Mouse (Mus musculus): ENCODE measurements at regions not wholly inside any gene's neighbourhood (a gene's known extent, or its start where the extent isn't known, plus 50 kb on each side); places are given as distances from the start of the nearest gene placed in this dataset.

DNA sequence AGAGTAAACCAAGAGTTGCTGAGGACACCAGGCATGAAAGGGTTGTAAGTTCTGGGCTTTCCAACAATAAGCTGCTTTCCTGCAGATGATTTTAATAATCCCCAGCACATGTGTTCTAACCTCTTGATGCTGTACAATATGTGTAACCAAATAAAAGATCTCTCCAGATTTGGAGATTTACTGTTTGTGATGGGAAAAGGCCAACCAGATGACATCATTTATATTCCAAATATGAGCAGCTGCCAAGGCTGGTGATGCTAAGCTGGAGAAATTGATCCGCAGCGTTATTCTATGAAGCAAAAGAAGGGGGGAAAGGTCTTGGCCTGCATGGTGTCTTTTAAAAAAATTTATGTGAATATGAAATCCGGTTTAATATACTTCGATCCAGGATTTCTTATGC lies 160.1 kb upstream of the Gm12728 start:
- H3K79me2 ChIP-seq (ENCODE audit: control insufficient read depth, insufficient read depth, low read length, poor library complexity) = no peaks in the 10 kb centered on the region
- no peak for DNase-seq (ENCODE audit: low read depth, low spot score)
- no peak overlapping the region for H3K27ac ChIP-seq (ENCODE audit: control insufficient read depth, low read depth, low read length)
- no peak overlapping the region for H3K9ac ChIP-seq (ENCODE audit: control insufficient read depth, low read depth, low read length, poor library complexity, severe bottlenecking)
- H3K27me3 ChIP-seq (ENCODE audit: control insufficient read depth in 1 of 2, insufficient read depth in 2 of 2, low read length in 2 of 2) = no peaks in the 10 kb centered on the region
- TF ChIP-seq SMC3 (IDR thresholded peaks at IDR 0.05; ENCODE audit: low read depth, low read length) = no peak
- no peak for TF ChIP-seq HCFC1 (IDR thresholded peaks at IDR 0.05; ENCODE audit: low read depth, low read length)
- TF ChIP-seq RAD21 (IDR thresholded peaks at IDR 0.05; ENCODE audit: low read depth, low read length) = no peak
- TF ChIP-seq TBP (IDR thresholded peaks at IDR 0.05; ENCODE audit: low read depth, low read length) = no peak
- no peak for TF ChIP-seq ELF1 (IDR thresholded peaks at IDR 0.05; ENCODE audit: low read depth, low read length)
- no peak for TF ChIP-seq CHD2 (IDR thresholded peaks at IDR 0.05; ENCODE audit: low read length)
- TF ChIP-seq MAFK (IDR thresholded peaks at IDR 0.05; ENCODE audit: borderline replicate concordance, low read depth, low read length) = no peak
- no peak for TF ChIP-seq MYC (IDR thresholded peaks at IDR 0.05; ENCODE audit: low read depth, low read length)
- no peak for TF ChIP-seq ZNF384 (IDR thresholded peaks at IDR 0.05; ENCODE audit: low read depth, low read length)
- TF ChIP-seq GATA1 (IDR thresholded peaks at IDR 0.05; ENCODE audit: low read depth, low read length) = no peak
- no peak for TF ChIP-seq TAL1 (IDR thresholded peaks at IDR 0.05; ENCODE audit: low read length)
- TF ChIP-seq USF2 (IDR thresholded peaks at IDR 0.05; ENCODE audit: borderline replicate concordance in 1 of 2, insufficient read depth in 1 of 2, low read depth in 1 of 2, low read length in 2 of 2) = no peak
- TF ChIP-seq MAX (IDR thresholded peaks at IDR 0.05; ENCODE audit: low read length) = no peak
- TF ChIP-seq USF1 (IDR thresholded peaks at IDR 0.05; ENCODE audit: low read depth, low read length) = no peak
- TF ChIP-seq ZMIZ1 (IDR thresholded peaks at IDR 0.05; ENCODE audit: low read depth, low read length) = no peak
- TF ChIP-seq ZC3H11A (IDR thresholded peaks at IDR 0.05; ENCODE audit: low read depth, low read length) = no peak
- H3K4me1 ChIP-seq (ENCODE audit: control insufficient read depth in 1 of 2, insufficient read depth in 2 of 2, low read length in 2 of 2) = no peaks in the 10 kb centered on the region
- no peak overlapping the region for H3K4me3 ChIP-seq (ENCODE audit: control insufficient read depth in 1 of 2, insufficient read depth in 1 of 2, low read depth in 2 of 2, low read length in 2 of 2)
- H3K9me3 ChIP-seq (replicated peaks; ENCODE audit: insufficient read depth, low read length) = no peaks in the 10 kb centered on the region
- no peaks in the 10 kb centered on the region for H3K36me3 ChIP-seq (ENCODE audit: control insufficient read depth in 1 of 2, insufficient read depth in 2 of 2, low read length in 2 of 2)

DNA sequence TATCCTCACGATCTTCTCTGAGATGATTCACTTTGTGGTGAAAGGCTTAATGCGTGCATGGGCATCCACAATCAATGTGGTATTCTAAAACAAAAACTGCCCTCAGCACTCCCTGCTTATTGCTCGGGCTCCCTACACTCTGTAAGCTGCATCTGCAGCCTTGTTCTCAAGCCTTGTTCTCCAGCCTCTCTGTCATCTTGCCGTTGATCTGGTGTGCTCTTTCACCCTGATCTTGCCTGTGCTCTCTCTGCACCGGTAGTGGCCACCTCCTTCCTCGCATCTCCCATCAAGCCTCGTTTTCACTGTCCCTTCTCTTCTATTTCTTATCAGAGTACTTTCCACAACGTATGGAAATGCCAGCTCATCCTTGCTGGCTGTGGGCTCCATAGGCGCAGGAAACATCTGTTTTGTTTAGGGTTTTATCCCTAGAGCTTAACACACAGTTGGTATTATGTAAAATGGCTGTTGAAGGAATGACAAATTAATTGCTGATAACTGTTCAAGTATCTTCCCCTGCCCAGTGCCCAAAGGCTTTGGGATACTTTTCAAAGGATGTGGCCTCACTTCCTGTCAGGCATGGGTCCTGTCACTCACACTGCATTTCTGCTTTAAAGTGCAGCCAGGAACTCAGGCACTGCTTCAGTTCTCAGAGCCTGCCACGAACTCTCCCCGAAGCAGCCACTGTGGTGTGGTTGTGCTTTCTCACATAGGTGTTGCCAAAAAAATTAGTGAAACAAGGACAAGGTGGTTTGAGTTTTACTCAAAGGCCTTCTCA lies 158.9 kb upstream of the Gm12728 start:
- TF ChIP-seq MYB (IDR thresholded peaks at IDR 0.05; ENCODE audit: low read depth, low read length) = no peak
- TF ChIP-seq EP300 (IDR thresholded peaks at IDR 0.05; ENCODE audit: low read depth in 1 of 2, low read length in 2 of 2) = no peak
- no peak for TF ChIP-seq ZC3H11A (IDR thresholded peaks at IDR 0.05; ENCODE audit: low read depth, low read length)
- no peak for TF ChIP-seq USF2 (IDR thresholded peaks at IDR 0.05; ENCODE audit: borderline replicate concordance in 1 of 2, insufficient read depth in 1 of 2, low read depth in 1 of 2, low read length in 2 of 2)
- TF ChIP-seq POLR2A (IDR thresholded peaks at IDR 0.05; ENCODE audit: control insufficient read depth in 1 of 2, insufficient read depth in 1 of 2, low read depth in 1 of 2, low read length in 2 of 2, poor library complexity in 1 of 2) = no peak
- TF ChIP-seq HCFC1 (IDR thresholded peaks at IDR 0.05; ENCODE audit: low read depth, low read length) = no peak
- TF ChIP-seq RCOR1 (IDR thresholded peaks at IDR 0.05; ENCODE audit: low read depth, low read length) = no peak
- TF ChIP-seq ZNF384 (IDR thresholded peaks at IDR 0.05; ENCODE audit: low read depth, low read length) = no peak
- TF ChIP-seq ZMIZ1 (IDR thresholded peaks at IDR 0.05; ENCODE audit: low read depth, low read length) = no peak
- no peak for TF ChIP-seq JUND (IDR thresholded peaks at IDR 0.05; ENCODE audit: low read depth, low read length)
- TF ChIP-seq ELF1 (IDR thresholded peaks at IDR 0.05; ENCODE audit: low read depth, low read length) = no peak
- no peak for TF ChIP-seq TBP (IDR thresholded peaks at IDR 0.05; ENCODE audit: low read depth, low read length)
- no peak for TF ChIP-seq SMC3 (IDR thresholded peaks at IDR 0.05; ENCODE audit: low read depth, low read length)
- no peak for TF ChIP-seq E2F4 (IDR thresholded peaks at IDR 0.05; ENCODE audit: borderline replicate concordance, low read depth, low read length)
- TF ChIP-seq SIN3A (IDR thresholded peaks at IDR 0.05; ENCODE audit: low read length) = no peak
- TF ChIP-seq CHD2 (IDR thresholded peaks at IDR 0.05; ENCODE audit: low read length) = no peak
- no peak for TF ChIP-seq POLR2AphosphoS2 (IDR thresholded peaks at IDR 0.05; ENCODE audit: low read length)
- TF ChIP-seq NRF1 (IDR thresholded peaks at IDR 0.05; ENCODE audit: insufficient read depth, low read depth, low read length, poor library complexity, severe bottlenecking) = no peak
- TF ChIP-seq ETS1 (IDR thresholded peaks at IDR 0.05; ENCODE audit: low read depth, low read length) = no peak
- TF ChIP-seq MXI1 (IDR thresholded peaks at IDR 0.05; ENCODE audit: low read depth, low read length) = no peak
- no peaks in the 10 kb centered on the region for H3K9me3 ChIP-seq (replicated peaks; ENCODE audit: insufficient read depth, low read length)
- H3K4me3 ChIP-seq (ENCODE audit: control insufficient read depth in 1 of 2, insufficient read depth in 1 of 2, low read depth in 2 of 2, low read length in 2 of 2) = no peak overlapping the region
- no peak overlapping the region for H3K9ac ChIP-seq (ENCODE audit: control insufficient read depth, low read depth, low read length, poor library complexity, severe bottlenecking)
- DNase-seq (ENCODE audit: low read depth, low spot score) = no peak
- H3K27ac ChIP-seq (ENCODE audit: control insufficient read depth, low read depth, low read length) = no peak overlapping the region
- no peaks in the 10 kb centered on the region for H3K79me2 ChIP-seq (ENCODE audit: control insufficient read depth, insufficient read depth, low read length, poor library complexity)
- no peaks in the 10 kb centered on the region for H3K4me1 ChIP-seq (ENCODE audit: control insufficient read depth in 1 of 2, insufficient read depth in 2 of 2, low read length in 2 of 2)
- no peaks in the 10 kb centered on the region for H3K36me3 ChIP-seq (ENCODE audit: control insufficient read depth in 1 of 2, insufficient read depth in 2 of 2, low read length in 2 of 2)
- no peaks in the 10 kb centered on the region for H3K27me3 ChIP-seq (ENCODE audit: control insufficient read depth in 1 of 2, insufficient read depth in 2 of 2, low read length in 2 of 2)
